Mouse (Mus musculus) C2C12 (cell line): ENCODE results near the gene Stag1. TPM values are rescaled to one million over a fixed set of nuclear protein-coding genes. Genes with fewer than 3 reads are reported as not detected.
"Not testable (repeated sequence)": the region's sequence is repeated elsewhere in the genome, so short reads cannot be mapped to it uniquely, and the experiment has no call there.

Source experiments
- H3K27me3 ChIP-seq: one replicate; pipeline ENCODE4 v1.6.1; 2011; ENCODE audit not compliant: control insufficient read depth, insufficient read depth, insufficient read length
- H3K36me3 ChIP-seq: one replicate; pipeline ENCODE4 v1.6.1; 2011; ENCODE audit not compliant: control insufficient read depth, insufficient read depth
- H3K4me3 ChIP-seq: one replicate; pipeline ENCODE4 v1.5.1; 2011; ENCODE audit warnings: mild to moderate bottlenecking, control low read depth; ENCODE audit not compliant: poor library complexity, insufficient read depth, severe bottlenecking
- H3K79me2 ChIP-seq: one replicate; pipeline ENCODE4 v1.6.1; 2011; ENCODE audit not compliant: control insufficient read depth, insufficient read depth
- H3K79me3 ChIP-seq: one replicate; pipeline ENCODE4 v1.6.1; 2011; ENCODE audit warnings: low read depth, control low read depth
- H3ac ChIP-seq: one replicate; pipeline ENCODE3; 2011; ENCODE audit warnings: low read depth; ENCODE audit not compliant: control insufficient read depth, insufficient read length
- CEBPB ChIP-seq: IDR thresholded peaks from one replicate; pipeline ENCODE4 v1.6.1; 2011; ENCODE audit warnings: low read depth, mild to moderate bottlenecking, control low read depth, moderate library complexity
- CTCF ChIP-seq: IDR thresholded peaks from one replicate; pipeline ENCODE4 v1.5.1; 2011; ENCODE audit not compliant: control insufficient read depth, insufficient read depth, insufficient read length
- FOSL1 ChIP-seq: IDR thresholded peaks from one replicate; pipeline ENCODE4 v1.8.0; 2011; ENCODE audit warnings: mild to moderate bottlenecking, low read length; ENCODE audit not compliant: poor library complexity, insufficient read depth, severe bottlenecking
- MAX ChIP-seq: IDR thresholded peaks from one replicate; pipeline ENCODE4 v1.6.1; 2011; ENCODE audit warnings: mild to moderate bottlenecking, control low read depth
- MYOD1 ChIP-seq: IDR thresholded peaks from one replicate; pipeline ENCODE4 v1.6.1; 2011; ENCODE audit warnings: low read depth; ENCODE audit not compliant: control insufficient read depth, insufficient read length
- MYOG ChIP-seq: IDR thresholded peaks from one replicate; pipeline ENCODE4 v1.6.1; 2011; ENCODE audit not compliant: control insufficient read depth, insufficient read length; ENCODE audit errors: extremely low read depth
- USF1 ChIP-seq: IDR thresholded peaks from one replicate; pipeline ENCODE4 v1.6.1; 2011; ENCODE audit warnings: low read depth, mild to moderate bottlenecking, control low read depth, moderate library complexity
- polyA plus RNA-seq: library from polyadenylated mRNA; unstranded; fragments of >200 nt; fragmentation: generic; extraction: Trizol; gene quantifications from one replicate; pipeline ENCODE4 v1.2.1, GENCODE M21; 2012; ENCODE audit warnings: missing spikeins

Stag1 gene
- polyA plus RNA-seq, 1 experiment: 6.6 TPM

GRCm38 (mm10) chr9:100736646-100737031 is 139.0 kb downstream of the Stag1 start:
- H3K4me3 ChIP-seq: no peak overlapping the region
- H3ac ChIP-seq: no peak overlapping the region
- H3K27me3 ChIP-seq: no peaks in the 10 kb centered on the region
- H3K79me3 ChIP-seq: peaks cover 25% of the 10 kb centered on the region
- H3K36me3 ChIP-seq: no peaks in the 10 kb centered on the region
- TF ChIP-seq CTCF (no peak), MYOD1 (no peak), MYOG (no peak), MAX (no peak), USF1 (no peak), CEBPB (no peak), FOSL1 (no peak)
- H3K79me2 ChIP-seq: peaks cover 50% of the 10 kb centered on the region

- H3K4me3 ChIP-seq, H3K27me3 ChIP-seq, H3K79me2 ChIP-seq: not testable (repeated sequence)
Observed at GRCm38 (mm10) chr9:100777238-100777637, 179.6 kb downstream of the Stag1 start.

GRCm38 (mm10) chr9:100865984-100866383 is 268.4 kb downstream of the Stag1 start:
- Histone ChIP-seq H3K36me3 (peaks cover 5% of the 10 kb centered on the region), H3ac (no peak overlapping the region), H3K79me3 (peaks cover 1% of the 10 kb centered on the region), H3K4me3 (no peak overlapping the region), H3K27me3 (no peaks in the 10 kb centered on the region), H3K79me2 (no peaks in the 10 kb centered on the region)
- no peak for TF ChIP-seq USF1
- no peak for TF ChIP-seq MYOG
- no peak for TF ChIP-seq FOSL1
- TF ChIP-seq MAX: no peak

More at GRCm38 (mm10) chr9:100777238-100777637, 179.6 kb downstream of the Stag1 start:
- not testable (repeated sequence) for H3K79me3 ChIP-seq, H3ac ChIP-seq, H3K36me3 ChIP-seq

- Histone ChIP-seq H3K4me3 (no peak overlapping the region), H3K79me3 (no peaks in the 10 kb centered on the region), H3K79me2 (no peaks in the 10 kb centered on the region), H3K27me3 (no peaks in the 10 kb centered on the region), H3K36me3 (peaks cover 5% of the 10 kb centered on the region), H3ac (no peak overlapping the region)
- TF ChIP-seq CEBPB (no peak), MAX (no peak), FOSL1 (no peak), MYOG (no peak), CTCF (no peak), USF1 (no peak), MYOD1 (no peak)
Observed at GRCm38 (mm10) chr9:100869635-100870034, 272.0 kb downstream of the Stag1 start.

- peaks cover 6% of the 10 kb centered on the region for H3K36me3 ChIP-seq
- no peak for TF ChIP-seq CEBPB
- TF ChIP-seq MAX: no peak
- TF ChIP-seq FOSL1: no peak
- TF ChIP-seq USF1: no peak
- no peak for TF ChIP-seq MYOD1
- TF ChIP-seq MYOG: no peak
- TF ChIP-seq CTCF: no peak
- H3K27me3 ChIP-seq: no peaks in the 10 kb centered on the region
- H3K4me3 ChIP-seq: no peak overlapping the region
- no peaks in the 10 kb centered on the region for H3K79me2 ChIP-seq
- H3ac ChIP-seq: no peak overlapping the region
- H3K79me3 ChIP-seq: no peaks in the 10 kb centered on the region
Observed at GRCm38 (mm10) chr9:100896111-100896510, 298.5 kb downstream of the Stag1 start.

GRCm38 (mm10) chr9:100898042-100898441 is 300.4 kb downstream of the Stag1 start:
- Histone ChIP-seq H3K36me3 (peaks cover 6% of the 10 kb centered on the region), H3ac (no peak overlapping the region), H3K79me2 (no peaks in the 10 kb centered on the region), H3K79me3 (no peaks in the 10 kb centered on the region), H3K4me3 (no peak overlapping the region), H3K27me3 (no peaks in the 10 kb centered on the region)
- TF ChIP-seq MYOD1 (no peak), MAX (no peak), FOSL1 (no peak), CTCF (no peak), CEBPB (no peak), MYOG (no peak), USF1 (no peak)
